Mouse (Mus musculus) ovary, postnatal 10 days (tissue): ENCODE results near the gene Ppargc1a.

Experiments used
- DNase-seq: peaks from one replicate; pipeline ENCODE4 v3.0.0; 2022; ENCODE audit warnings: low spot score

The Ppargc1a gene

DNA sequence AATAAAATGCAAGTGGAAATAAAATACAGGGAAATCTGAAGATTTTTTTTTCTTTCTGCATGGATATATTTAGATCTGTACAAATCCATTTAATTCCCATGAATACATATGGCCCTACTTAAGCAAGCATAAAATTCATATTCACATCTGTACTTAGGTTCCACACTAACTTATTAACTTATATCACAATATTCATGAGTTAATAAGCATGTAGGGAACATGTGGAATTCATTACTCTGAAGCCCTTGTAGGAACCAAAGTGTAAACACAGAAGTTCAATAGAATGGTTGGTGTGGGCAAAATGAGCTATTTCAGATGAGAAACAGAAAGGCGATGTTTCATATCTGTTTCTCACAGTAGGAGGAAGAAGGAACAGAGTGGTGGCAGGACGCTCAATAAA is 62.9 kb downstream of the Ppargc1a start:
- no peak for DNase-seq

- no peak for DNase-seq
Observed at GRCm38 (mm10) chr5:51497910-51498517, 69.5 kb downstream of the Ppargc1a start.

DNA sequence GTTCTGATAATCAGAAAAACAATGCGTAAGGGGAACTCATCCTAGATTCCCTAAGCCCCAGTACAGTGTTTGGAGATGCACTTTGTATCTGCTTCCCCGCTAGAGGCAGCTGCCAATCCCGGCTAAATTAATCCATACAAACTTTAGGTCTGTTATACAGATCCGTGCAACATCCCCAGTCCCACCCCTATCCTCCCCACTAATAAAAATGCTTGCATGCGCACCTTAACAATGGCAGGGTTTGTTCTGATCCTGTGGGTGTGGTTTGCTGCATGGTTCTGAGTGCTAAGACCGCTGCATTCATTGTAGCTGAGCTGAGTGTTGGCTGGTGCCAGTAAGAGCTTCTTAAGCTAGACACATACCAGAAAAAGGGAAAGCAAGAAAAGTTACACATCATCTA is 72.1 kb downstream of the Ppargc1a start:
- DNase-seq: no peak

DNA sequence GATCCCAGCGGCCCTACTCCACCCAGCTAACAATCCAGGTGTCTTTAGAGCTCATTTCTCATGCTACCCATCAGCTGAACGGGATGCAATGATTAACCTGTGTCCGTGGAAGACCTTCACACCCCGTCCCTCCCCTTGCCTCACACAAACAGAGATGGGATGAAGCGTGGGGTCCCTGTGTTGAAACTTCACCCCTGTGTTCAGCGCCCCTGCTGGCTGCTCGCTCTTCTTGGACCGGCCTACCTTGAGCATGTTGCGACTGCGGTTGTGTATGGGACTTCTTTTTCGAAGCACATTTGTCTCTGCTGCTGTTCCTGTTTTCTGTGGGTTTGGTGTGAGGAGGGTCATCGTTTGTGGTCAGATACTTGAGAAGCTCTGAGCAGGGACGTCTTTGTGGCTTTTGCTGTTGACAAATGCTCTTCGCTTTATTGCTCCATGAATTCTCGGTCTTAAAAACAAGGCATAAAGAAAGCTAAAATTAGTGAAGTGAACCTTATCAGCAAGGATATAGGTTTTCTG is 73.1 kb downstream of the Ppargc1a start:
- no peak for DNase-seq

GRCm38 (mm10) chr5:51483768-51484167 is 83.8 kb downstream of the Ppargc1a start:
- DNase-seq: no peak

- DNase-seq: no peak
Observed at GRCm38 (mm10) chr5:51479859-51480258, 87.7 kb downstream of the Ppargc1a start.

DNA sequence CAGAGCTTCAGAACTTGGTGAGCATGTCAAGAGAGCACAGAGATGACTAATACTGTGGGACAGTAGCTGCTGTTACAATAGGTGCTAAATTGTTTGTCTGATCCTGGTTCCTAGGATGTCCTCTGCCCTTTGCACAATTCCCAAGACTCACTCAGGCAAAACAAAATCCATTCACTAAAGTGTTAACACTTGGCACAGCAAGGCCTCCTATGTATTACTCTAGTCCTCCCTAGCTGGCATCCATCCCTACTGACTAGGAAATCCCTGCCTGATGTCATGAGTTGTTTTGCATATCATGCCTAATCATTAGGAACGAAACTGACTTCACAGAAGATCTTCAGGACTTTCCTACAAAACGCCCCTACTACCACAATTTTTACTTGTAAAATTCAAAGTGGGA is 88.1 kb downstream of the Ppargc1a start:
- DNase-seq: no peak

DNA sequence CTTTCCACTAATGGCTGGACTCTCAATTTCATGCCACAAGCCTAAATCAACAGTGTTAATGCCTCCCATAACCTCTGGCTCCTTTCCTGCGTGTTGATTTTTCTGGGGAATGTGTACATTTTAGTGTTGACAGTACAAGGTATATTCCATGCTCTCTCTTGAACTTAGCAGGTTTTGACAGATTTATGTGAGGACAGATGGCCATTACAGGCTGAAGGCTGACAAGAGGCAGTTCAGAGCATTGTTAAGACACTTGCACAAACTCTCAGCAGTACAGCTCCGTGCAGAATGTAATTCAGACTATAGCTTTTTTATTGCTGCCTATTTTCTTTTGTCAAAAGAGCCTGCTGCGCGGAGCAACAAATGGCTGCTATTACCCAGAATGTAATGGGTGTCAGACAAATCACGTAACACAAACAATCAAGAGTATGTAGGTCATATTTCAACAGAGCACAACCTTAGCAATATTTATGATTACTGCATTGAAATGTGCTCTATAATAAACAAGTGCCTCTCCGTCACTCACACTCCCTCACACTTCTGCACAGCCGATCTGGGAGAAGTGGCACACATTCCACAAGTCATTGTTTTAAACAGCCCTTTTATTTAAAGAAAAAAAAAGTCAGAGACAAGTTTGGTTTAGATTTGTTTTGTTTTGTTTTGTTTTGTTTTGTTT is 89.1 kb downstream of the Ppargc1a start:
- no peak for DNase-seq

- DNase-seq: no peak
Observed at GRCm38 (mm10) chr5:51477140-51477539, 90.4 kb downstream of the Ppargc1a start.

GRCm38 (mm10) chr5:51475034-51475541 is 92.4 kb downstream of the Ppargc1a start:
- DNase-seq: no peak

- DNase-seq: no peak
Observed at GRCm38 (mm10) chr5:51471614-51472013, 95.9 kb downstream of the Ppargc1a start.

GRCm38 (mm10) chr5:51466036-51466435 is 101.5 kb downstream of the Ppargc1a start:
- no peak for DNase-seq

DNA sequence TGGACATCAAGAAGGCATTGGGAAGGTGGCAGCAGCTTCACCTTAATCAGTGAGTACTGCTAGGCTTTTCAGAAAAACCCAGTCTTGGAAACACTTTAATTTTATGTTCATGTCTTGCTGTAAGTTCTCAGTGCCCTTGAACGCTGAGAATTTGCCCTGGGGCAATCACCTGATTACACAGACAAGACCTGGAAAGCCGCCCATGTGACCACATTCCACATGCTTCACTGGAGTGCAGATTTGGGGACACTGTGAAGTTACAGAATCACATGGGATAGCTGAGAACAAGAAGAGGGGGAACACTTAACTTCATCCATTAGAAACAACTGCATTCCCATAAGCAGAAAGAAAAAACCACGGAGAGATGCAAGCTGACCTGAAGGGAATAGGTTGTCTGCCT is 115.5 kb downstream of the Ppargc1a start:
- DNase-seq: no peak

DNA sequence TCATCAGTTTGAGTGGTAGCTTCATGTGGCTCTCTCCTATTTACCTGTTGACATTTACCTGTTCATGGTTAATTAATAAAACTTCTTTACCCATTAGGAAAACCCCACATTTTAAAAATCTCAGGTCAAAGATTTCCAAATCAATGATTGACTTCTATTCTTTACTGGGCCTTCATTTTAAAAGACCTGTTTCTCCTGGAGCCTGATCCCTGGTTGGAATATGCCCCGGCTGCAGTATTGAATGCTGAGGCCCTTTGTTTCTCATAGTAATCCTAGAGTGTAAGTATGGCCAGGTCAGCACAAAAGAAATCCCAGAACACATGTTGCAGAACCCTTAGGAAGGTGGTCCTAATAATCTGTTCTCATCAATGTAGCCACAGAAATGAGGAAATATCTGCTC is 119.9 kb downstream of the Ppargc1a start:
- DNase-seq: no peak

DNA sequence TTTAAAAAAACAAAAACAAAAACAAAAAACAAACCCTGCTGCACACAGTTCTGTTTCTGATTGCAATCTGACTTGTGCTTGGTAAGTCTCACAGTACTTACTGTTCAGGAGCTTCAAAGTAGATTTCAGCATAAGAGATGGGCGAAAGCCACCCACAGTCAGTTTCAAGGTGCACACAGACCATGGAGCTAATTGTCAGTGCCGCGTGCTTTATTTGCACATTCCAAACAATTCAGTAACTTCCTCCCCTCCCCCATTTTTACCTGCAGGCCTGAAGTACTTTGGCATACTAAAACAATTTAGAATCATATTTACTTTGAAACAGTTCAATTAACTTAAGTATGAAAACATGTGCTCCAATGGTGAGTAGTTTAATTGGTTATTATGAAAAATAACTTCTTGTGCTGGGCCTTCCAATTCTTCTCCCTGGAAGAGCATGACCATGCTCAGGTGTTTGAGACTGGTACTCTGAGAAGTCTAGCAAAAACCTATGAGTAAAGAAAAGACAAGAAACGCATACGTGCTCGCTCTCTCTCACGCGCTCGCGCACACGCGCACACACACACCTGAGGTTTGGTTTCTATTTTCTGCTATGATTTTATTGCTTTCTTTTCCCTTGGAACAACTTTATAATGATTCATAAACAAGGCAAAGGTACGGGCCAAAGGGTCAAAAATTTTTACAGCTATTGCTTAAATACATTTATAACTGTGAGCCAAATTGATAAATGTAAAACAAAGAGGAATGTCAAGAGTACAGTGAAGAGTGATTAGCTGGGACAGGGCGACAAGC is 121.0 kb downstream of the Ppargc1a start:
- DNase-seq: no peak

DNA sequence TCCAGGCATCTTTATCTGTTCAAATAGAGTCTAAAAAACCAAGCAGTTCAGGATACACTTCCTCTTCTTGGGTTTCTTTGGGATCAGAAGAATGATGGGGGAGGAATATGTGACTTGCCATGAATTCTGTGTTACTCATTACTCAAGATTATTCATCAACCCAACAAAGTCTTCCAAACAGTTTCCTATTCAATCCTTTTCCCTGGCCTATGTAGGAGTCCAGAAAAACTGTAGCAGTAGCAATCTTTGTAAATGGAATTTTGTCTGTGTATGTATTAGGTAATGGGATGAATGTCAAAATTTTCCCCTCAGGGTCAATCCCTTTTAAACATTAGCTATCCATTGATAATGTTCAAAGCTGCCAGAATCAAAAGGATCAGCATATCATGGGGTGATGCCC is 121.8 kb downstream of the Ppargc1a start:
- no peak for DNase-seq

DNA sequence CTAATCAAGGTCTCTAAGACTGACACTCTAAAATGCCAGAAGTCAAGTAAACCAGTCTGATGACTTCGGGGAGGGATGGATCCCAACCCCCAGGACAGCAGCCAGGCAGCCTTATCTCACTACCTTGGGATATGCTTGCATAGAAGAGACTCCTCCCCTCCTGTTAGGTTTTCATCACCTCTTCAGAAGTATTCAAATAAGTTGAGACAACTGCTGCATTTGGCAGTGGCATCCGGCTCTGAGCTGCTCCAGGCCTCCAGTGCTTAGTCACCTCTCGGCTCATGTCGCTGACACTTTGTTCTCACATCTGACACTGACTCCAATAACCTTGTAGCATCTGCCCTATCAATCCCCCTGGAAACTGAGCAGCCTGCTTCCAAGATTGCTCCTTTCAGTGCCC is 127.8 kb downstream of the Ppargc1a start:
- DNase-seq: no peak

- no peak for DNase-seq
Observed at GRCm38 (mm10) chr5:51433905-51434304, 133.6 kb downstream of the Ppargc1a start.

- no peak for DNase-seq
Observed at GRCm38 (mm10) chr5:51432532-51432931, 135.0 kb downstream of the Ppargc1a start.

DNA sequence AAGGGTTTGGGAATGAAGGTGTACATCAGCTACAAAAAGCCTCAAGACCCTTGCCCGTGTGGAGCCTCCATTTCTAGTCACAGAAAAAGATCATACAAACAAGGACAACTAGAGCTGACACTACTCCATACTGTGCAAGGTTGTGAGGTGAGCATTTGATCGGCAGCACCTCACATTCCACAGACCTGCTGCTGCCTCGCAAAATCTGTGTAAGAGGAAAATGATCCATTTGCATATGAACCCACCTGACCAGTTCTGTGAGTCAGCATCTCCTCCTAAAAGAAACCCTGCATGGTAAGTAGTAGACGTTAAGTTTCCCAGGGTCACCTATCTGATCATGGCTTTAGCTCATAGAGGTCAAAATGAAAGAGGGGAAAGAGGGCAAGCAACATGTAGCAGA is 135.5 kb downstream of the Ppargc1a start:
- DNase-seq: no peak

DNA sequence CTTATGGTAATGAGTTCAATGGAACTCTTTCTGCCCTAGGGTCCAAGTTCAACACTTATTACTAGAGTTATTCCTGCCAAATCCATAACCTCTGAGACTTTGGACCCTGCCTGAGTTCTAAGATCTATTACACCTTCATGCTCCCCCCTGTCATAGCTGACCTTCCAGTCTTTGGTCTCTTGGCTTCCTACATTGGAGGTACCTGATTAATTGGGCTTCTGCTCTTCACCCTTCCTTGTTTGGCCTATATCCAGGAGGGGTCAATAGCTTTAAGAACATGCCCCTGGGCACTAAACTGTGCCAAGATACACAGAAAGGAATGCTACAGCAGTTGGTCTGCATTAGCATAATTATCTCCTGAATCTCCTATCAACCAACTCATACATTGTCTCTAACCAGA is 141.1 kb downstream of the Ppargc1a start:
- no peak for DNase-seq

DNA sequence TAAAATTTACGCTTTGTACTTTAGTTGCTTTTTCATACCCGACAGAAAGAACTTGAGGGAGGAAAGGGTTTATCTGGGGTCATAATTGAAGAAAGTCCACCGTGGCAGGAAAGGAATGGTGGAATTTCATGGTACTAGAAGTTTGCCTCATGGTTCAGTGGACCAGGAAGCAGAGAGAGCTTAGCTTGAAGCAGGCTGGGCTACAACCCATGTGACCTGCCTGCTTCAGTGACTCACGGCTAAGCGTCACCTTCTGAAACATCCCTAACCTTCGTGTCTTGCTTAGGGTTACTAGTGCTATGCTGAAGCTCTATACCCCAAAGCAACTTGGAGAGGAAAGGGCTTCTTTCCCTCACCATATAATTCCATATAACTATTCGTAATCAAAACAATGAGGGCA is 151.1 kb downstream of the Ppargc1a start:
- no peak for DNase-seq

DNA sequence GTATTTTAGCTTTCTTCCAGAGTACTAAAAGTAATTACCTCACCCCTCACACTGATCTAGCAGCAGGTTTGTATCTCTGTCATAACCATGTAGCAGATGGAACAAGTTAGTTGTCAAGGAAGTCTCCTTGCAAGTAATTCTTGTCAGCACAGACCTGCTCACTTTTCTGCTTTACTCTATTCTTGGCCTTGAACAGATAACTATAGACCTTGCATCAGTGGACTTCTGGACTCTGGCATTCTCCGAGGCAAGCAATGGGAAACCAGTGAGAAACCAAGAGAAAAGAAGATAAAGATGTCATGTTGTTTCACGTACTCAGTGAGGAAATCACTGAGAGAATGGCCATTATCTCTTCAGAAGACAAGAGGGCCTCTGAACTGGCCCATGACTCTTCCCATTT is 152.1 kb downstream of the Ppargc1a start:
- DNase-seq: no peak
